Mouse (Mus musculus) left cerebral cortex, postnatal 4 days (tissue): ENCODE results near the gene Gopc. TPM values are rescaled to one million over a fixed set of nuclear protein-coding genes. Genes with fewer than 3 reads are reported as not detected.
A peak's percentile ranks its signal among the peaks of the same experiment; 100 is the strongest.
"Not testable (repeated sequence)": the region's sequence is repeated elsewhere in the genome, so short reads cannot be mapped to it uniquely, and the experiment has no call there.

Experiments
- DNase-seq: peaks from one replicate; pipeline ENCODE4 v3.0.0-alpha.2; 2022
- intact Hi-C: fragments of 180-260 bp; cut with DNase I; formaldehyde crosslinking; loops from one replicate; pipeline ENCODE4 v1.15.1; 2025
- total RNA-seq, 2 experiments: library from RNA; stranded (reverse); gene quantifications; 2 replicates each; pipeline ENCODE4 v1.2.3; 2021

Gopc gene
- total RNA-seq, 2 experiments from 2014 or later: 46.3 to 49.7 TPM

GRCm38 (mm10) chr10:52389438-52389837, 7.5 kb upstream of the Gopc start:
- no peak for DNase-seq
- intact Hi-C loops: loop anchor here (5.0 to 10.0 kb wide), 2 partner anchors 285 to 597 kb away; no protein-coding TSS in a partner anchor

GRCm38 (mm10) chr10:52388922-52389430, 7.1 kb upstream of the Gopc start, which contains the start of gene Nepn:
Gene Nepn (plus strand): TSS chr10:52388972.
- no peak for DNase-seq
- intact Hi-C loops: loop anchor here (5.0 to 10.0 kb wide), 2 partner anchors 284 to 597 kb away; no protein-coding TSS in a partner anchor

- intact Hi-C loops: loop anchor here (5.0 to 10.0 kb wide), 2 partner anchors 282 to 595 kb away; no protein-coding TSS in a partner anchor
- DNase-seq: no peak
Observed at GRCm38 (mm10) chr10:52387192-52387591, 5.3 kb upstream of the Gopc start.

GRCm38 (mm10) chr10:52384823-52385610, 3.1 kb upstream of the Gopc start:
- intact Hi-C loops: loop anchor here (5.0 to 10.0 kb wide), 3 partner anchors 168 to 593 kb away; no protein-coding TSS in a partner anchor
- peak; percentile 52 for DNase-seq

GRCm38 (mm10) chr10:52383522-52383921, 1.6 kb upstream of the Gopc start:
- intact Hi-C loops: loop anchor here (5.0 to 10.0 kb wide), 2 partner anchors 166 to 279 kb away; no protein-coding TSS in a partner anchor
- DNase-seq: no peak

- no peak for DNase-seq
- intact Hi-C loops: loop anchor here (5.0 to 10.0 kb wide), 2 partner anchors 166 to 278 kb away; no protein-coding TSS in a partner anchor
Observed at GRCm38 (mm10) chr10:52383022-52383421, 1.1 kb upstream of the Gopc start.

- intact Hi-C loops: loop anchor here (5.0 to 10.0 kb wide), 2 partner anchors 164 to 277 kb away; no protein-coding TSS in a partner anchor
- DNase-seq: peak; percentile 18
Observed at GRCm38 (mm10) chr10:52381321-52381801, 563 bp downstream of the Gopc start.

GRCm38 (mm10) chr10:52377813-52378212, 4.1 kb downstream of the Gopc start:
- DNase-seq: no peak
- intact Hi-C loops: no loop called here

- intact Hi-C loops: no loop called here
- DNase-seq: no peak
Observed at GRCm38 (mm10) chr10:52376422-52376821, 5.5 kb downstream of the Gopc start.

- intact Hi-C loops: no loop called here
- DNase-seq: no peak
Observed at GRCm38 (mm10) chr10:52374651-52375050, 7.3 kb downstream of the Gopc start.

GRCm38 (mm10) chr10:52373834-52374233, 8.1 kb downstream of the Gopc start:
- intact Hi-C loops: no loop called here
- DNase-seq: no peak

GRCm38 (mm10) chr10:52368376-52368775, 13.5 kb downstream of the Gopc start:
- no peak for DNase-seq
- intact Hi-C loops: no loop called here

- intact Hi-C loops: no loop called here
- DNase-seq: no peak
Observed at GRCm38 (mm10) chr10:52360862-52361609, 20.9 kb downstream of the Gopc start.

- DNase-seq: no peak
- intact Hi-C loops: no loop called here
Observed at GRCm38 (mm10) chr10:52360241-52360735, 21.6 kb downstream of the Gopc start.

- intact Hi-C loops: no loop called here
Observed at GRCm38 (mm10) chr10:52358467-52358866, 23.5 kb downstream of the Gopc start, which contains the start of gene Gm26741. Gene Gm26741 (plus strand): TSS chr10:52358767.

GRCm38 (mm10) chr10:52353184-52353583, 28.7 kb downstream of the Gopc start:
- peak; percentile 10 for DNase-seq
- intact Hi-C loops: no loop called here

More at GRCm38 (mm10) chr10:52358467-52358866, 23.5 kb downstream of the Gopc start, which contains the start of gene Gm26741:
- no peak for DNase-seq

- not testable (repeated sequence) for DNase-seq
Observed at GRCm38 (mm10) chr10:52343324-52343723, 38.6 kb downstream of the Gopc start.

GRCm38 (mm10) chr10:52331007-52331406, 50.9 kb downstream of the Gopc start:
- intact Hi-C loops: loop anchor here (5.0 kb wide), 1 partner anchor 114 kb away; no protein-coding TSS in a partner anchor
- peak; percentile 13 for DNase-seq

More at GRCm38 (mm10) chr10:52343324-52343723, 38.6 kb downstream of the Gopc start:
- intact Hi-C loops: not testable (repeated sequence)

- DNase-seq: no peak
- intact Hi-C loops: loop anchor here (5.0 to 10.0 kb wide), 3 partner anchors 90 to 525 kb away; partner anchors contain the start of gene Dcbld1
Observed at GRCm38 (mm10) chr10:52321918-52322317, 60.0 kb downstream of the Gopc start.
